Mouse (Mus musculus): ENCODE results near the gene Lmnb2.

The Lmnb2 gene

GRCm38 (mm10) chr10:80900318-80901247, 17.5 kb downstream of the Lmnb2 start, which contains the start of gene Timm13:
TSS of gene Timm13 (minus strand) at chr10:80900969.
- peak; percentile 99 for DNase-seq (ENCODE audit: low read depth, low spot score)

- no peak for DNase-seq (ENCODE audit: low read depth, low spot score)
Measured at GRCm38 (mm10) chr10:80899591-80900317, 18.3 kb downstream of the Lmnb2 start.

GRCm38 (mm10) chr10:80899074-80899473, 19.0 kb downstream of the Lmnb2 start:
- DNase-seq (ENCODE audit: low read depth, low spot score), result no peak

- DNase-seq (ENCODE audit: low read depth, low spot score), result no peak
Measured at GRCm38 (mm10) chr10:80897861-80898510, 20.1 kb downstream of the Lmnb2 start.

GRCm38 (mm10) chr10:80896581-80897485, 21.2 kb downstream of the Lmnb2 start:
- no peak for DNase-seq (ENCODE audit: low read depth, low spot score)

GRCm38 (mm10) chr10:80895697-80896096, 22.3 kb downstream of the Lmnb2 start:
- no peak for DNase-seq (ENCODE audit: low read depth, low spot score)

GRCm38 (mm10) chr10:80895100-80895499, 22.9 kb downstream of the Lmnb2 start:
- DNase-seq (ENCODE audit: low read depth, low spot score), result no peak

GRCm38 (mm10) chr10:80887181-80887580, 30.9 kb downstream of the Lmnb2 start:
- no peak for DNase-seq (ENCODE audit: low read depth, low spot score)

GRCm38 (mm10) chr10:80881301-80881700, 36.7 kb downstream of the Lmnb2 start:
- DNase-seq (ENCODE audit: low read depth, low spot score), result peak; percentile 41

- DNase-seq (ENCODE audit: low read depth, low spot score), result no peak
Measured at GRCm38 (mm10) chr10:80880901-80881300, 37.1 kb downstream of the Lmnb2 start.

- DNase-seq (ENCODE audit: low read depth, low spot score), result peak; percentile 57
Measured at GRCm38 (mm10) chr10:80880131-80880641, 37.9 kb downstream of the Lmnb2 start.

- no peak for DNase-seq (ENCODE audit: low read depth, low spot score)
Measured at GRCm38 (mm10) chr10:80876594-80876993, 41.5 kb downstream of the Lmnb2 start.

GRCm38 (mm10) chr10:80876028-80876427, 42.0 kb downstream of the Lmnb2 start:
- DNase-seq (ENCODE audit: low read depth, low spot score), result no peak

- no peak for DNase-seq (ENCODE audit: low read depth, low spot score)
Measured at GRCm38 (mm10) chr10:80874035-80874434, 44.0 kb downstream of the Lmnb2 start.

- no peak for DNase-seq (ENCODE audit: low read depth, low spot score)
Measured at GRCm38 (mm10) chr10:80871581-80871980, 46.5 kb downstream of the Lmnb2 start, which contains the start of gene Tmprss9. TSS of gene Tmprss9 (plus strand) at chr10:80871848.

- no peak for DNase-seq (ENCODE audit: low read depth, low spot score)
Measured at GRCm38 (mm10) chr10:80870993-80871392, 47.1 kb downstream of the Lmnb2 start.

- no peak for DNase-seq (ENCODE audit: low read depth, low spot score)
Measured at GRCm38 (mm10) chr10:80864446-80864845, 53.6 kb downstream of the Lmnb2 start.

- no peak for DNase-seq (ENCODE audit: low read depth, low spot score)
Measured at GRCm38 (mm10) chr10:80862305-80862704, 55.7 kb downstream of the Lmnb2 start.

GRCm38 (mm10) chr10:80858350-80858935, 59.6 kb downstream of the Lmnb2 start:
- no peak for DNase-seq (ENCODE audit: low read depth, low spot score)

GRCm38 (mm10) chr10:80857848-80858247, 60.2 kb downstream of the Lmnb2 start:
- DNase-seq (ENCODE audit: low read depth, low spot score), result no peak

Measured in retina, postnatal 7 days (tissue).